Mouse (Mus musculus): ENCODE data around the gene Tecpr2. TPM values are rescaled to one million over a fixed set of nuclear protein-coding genes. Genes with fewer than 3 reads are reported as not detected.

Tecpr2 gene
- total and polyA plus RNA-seq, 3 experiments, result 5.8 to 5.9 TPM; not detected in 1

DNA sequence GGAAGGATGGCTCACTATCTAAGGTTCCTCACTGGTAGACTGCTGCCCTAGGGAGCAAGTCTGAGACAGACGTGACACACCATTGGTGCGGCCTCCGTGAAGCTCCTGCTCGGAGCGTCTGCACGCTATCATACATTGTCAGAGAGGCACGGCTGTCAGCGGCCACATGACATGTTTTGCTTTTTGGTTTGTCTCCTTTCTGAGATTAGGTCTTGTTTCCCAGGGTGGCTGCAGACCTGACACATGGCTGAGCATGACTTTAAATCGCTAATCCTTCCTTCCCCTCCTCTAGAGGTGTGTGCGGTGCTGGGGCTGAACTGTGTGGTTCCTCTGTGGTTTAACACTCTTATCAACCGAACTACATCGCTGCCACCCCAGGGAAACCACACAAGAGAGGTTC lies 37.6 kb upstream of the Tecpr2 start:
- Histone ChIP-seq H3K27ac (ENCODE audit: control insufficient read depth, low read depth, low read length) (peak overlapping the region; percentile 57), H3K4me3 (ENCODE audit: control insufficient read depth in 1 of 2, insufficient read depth in 1 of 2, low read depth in 2 of 2, low read length in 2 of 2) (peak overlapping the region; percentile 81 to 92), H3K79me2 (ENCODE audit: control insufficient read depth, insufficient read depth, low read length, poor library complexity) (peaks cover 6% of the 10 kb centered on the region; the same call in 1 of the 2 replicates), H3K9ac (ENCODE audit: control insufficient read depth, low read depth, low read length, poor library complexity, severe bottlenecking) (peak overlapping the region; percentile 94), H3K36me3 (ENCODE audit: control insufficient read depth in 1 of 2, insufficient read depth in 2 of 2, low read length in 2 of 2) (peaks cover 0 to 8% of the 10 kb centered on the region in 2 experiments; a peak in 1 of 4 replicates), H3K4me1 (ENCODE audit: control insufficient read depth in 1 of 2, insufficient read depth in 2 of 2, low read length in 2 of 2) (peaks cover 4 to 30% of the 10 kb centered on the region in 2 experiments; a peak in 3 of 4 replicates), H3K9me3 (replicated peaks; ENCODE audit: insufficient read depth, low read length) (no peaks in the 10 kb centered on the region), H3K27me3 (ENCODE audit: control insufficient read depth in 1 of 2, insufficient read depth in 2 of 2, low read length in 2 of 2) (no peaks in the 10 kb centered on the region)
- DNase-seq (ENCODE audit: low read depth, low spot score), result peak; percentile 86
- no peak for TF ChIP-seq NELFE (IDR thresholded peaks at IDR 0.05; ENCODE audit: low read depth, low read length)
- TF ChIP-seq CHD1 (IDR thresholded peaks at IDR 0.05; ENCODE audit: low read depth, low read length), result no peak
- TF ChIP-seq USF2 (IDR thresholded peaks at IDR 0.05; ENCODE audit: borderline replicate concordance in 1 of 2, insufficient read depth in 1 of 2, low read depth in 1 of 2, low read length in 2 of 2), result no peak
- TF ChIP-seq KAT2A (conservative IDR thresholded peaks at IDR 0.05; ENCODE audit: low read depth, low read length), result no peak
- TF ChIP-seq ETS1 (IDR thresholded peaks at IDR 0.05; ENCODE audit: low read depth, low read length), result peak; percentile 56; the same call in 1 of the 2 replicates
- no peak for TF ChIP-seq ZC3H11A (IDR thresholded peaks at IDR 0.05; ENCODE audit: low read depth, low read length)
- TF ChIP-seq ZNF384 (IDR thresholded peaks at IDR 0.05; ENCODE audit: low read depth, low read length), result no peak
- TF ChIP-seq GATA1 (IDR thresholded peaks at IDR 0.05; ENCODE audit: low read depth, low read length), result 0 out of 2 replicates have a peak, but pooled peaks have one; percentile 13
- TF ChIP-seq ZMIZ1 (IDR thresholded peaks at IDR 0.05; ENCODE audit: low read depth, low read length), result no peak
- no peak for TF ChIP-seq MEF2A (IDR thresholded peaks at IDR 0.05; ENCODE audit: extremely low read depth, insufficient replicate concordance, low read depth, low read length, poor library complexity, severe bottlenecking)
- peak; percentile 45; the same call in 1 of the 2 replicates for TF ChIP-seq TCF12 (IDR thresholded peaks at IDR 0.05; ENCODE audit: low read depth, low read length)
- no peak for TF ChIP-seq NRF1 (IDR thresholded peaks at IDR 0.05; ENCODE audit: insufficient read depth, low read depth, low read length, poor library complexity, severe bottlenecking)
- peak; percentile 59; the same call in 1 of the 2 replicates for TF ChIP-seq MYC (IDR thresholded peaks at IDR 0.05; ENCODE audit: low read depth, low read length)
- TF ChIP-seq GABPA (IDR thresholded peaks at IDR 0.05; ENCODE audit: low read depth, low read length), result no peak
- peak; percentile 96 for TF ChIP-seq MXI1 (IDR thresholded peaks at IDR 0.05; ENCODE audit: low read depth, low read length)
- TF ChIP-seq UBTF (IDR thresholded peaks at IDR 0.05; ENCODE audit: borderline replicate concordance, insufficient read depth, low read depth, low read length), result 0 out of 2 replicates have a peak, but pooled peaks have one; percentile 70
- no peak for TF ChIP-seq POLR2AphosphoS2 (IDR thresholded peaks at IDR 0.05; ENCODE audit: low read length)
- TF ChIP-seq EP300 (IDR thresholded peaks at IDR 0.05; ENCODE audit: low read depth in 1 of 2, low read length in 2 of 2), result peak; percentile 14 to 36; a peak in 2 of 4 replicates
- no peak for TF ChIP-seq MYB (IDR thresholded peaks at IDR 0.05; ENCODE audit: low read depth, low read length)
- TF ChIP-seq POLR2A (IDR thresholded peaks at IDR 0.05; ENCODE audit: control insufficient read depth in 1 of 2, insufficient read depth in 1 of 2, low read depth in 1 of 2, low read length in 2 of 2, poor library complexity in 1 of 2), result 0 out of 4 replicates have a peak, but pooled peaks of 1 of the 2 experiments have one; percentile 23
- peak; percentile 52 for TF ChIP-seq TAL1 (IDR thresholded peaks at IDR 0.05; ENCODE audit: low read length)
- TF ChIP-seq POLR2AphosphoS5 (IDR thresholded peaks at IDR 0.05; ENCODE audit: borderline replicate concordance, low read depth, low read length), result no peak
- TF ChIP-seq JUND (IDR thresholded peaks at IDR 0.05; ENCODE audit: low read depth, low read length), result no peak
- TF ChIP-seq USF1 (IDR thresholded peaks at IDR 0.05; ENCODE audit: low read depth, low read length), result peak; percentile 74
- no peak for TF ChIP-seq CHD2 (IDR thresholded peaks at IDR 0.05; ENCODE audit: low read length)
- TF ChIP-seq MAZ (IDR thresholded peaks at IDR 0.05; ENCODE audit: low read depth, low read length), result no peak
- peak; percentile 63 for TF ChIP-seq RCOR1 (IDR thresholded peaks at IDR 0.05; ENCODE audit: low read depth, low read length)
- no peak for TF ChIP-seq BHLHE40 (IDR thresholded peaks at IDR 0.05; ENCODE audit: borderline replicate concordance, low read depth, low read length)
- no peak for TF ChIP-seq E2F4 (IDR thresholded peaks at IDR 0.05; ENCODE audit: borderline replicate concordance, low read depth, low read length)
- TF ChIP-seq HCFC1 (IDR thresholded peaks at IDR 0.05; ENCODE audit: low read depth, low read length), result peak; percentile 39; the same call in 1 of the 2 replicates
- TF ChIP-seq RAD21 (IDR thresholded peaks at IDR 0.05; ENCODE audit: low read depth, low read length), result no peak
- no peak for TF ChIP-seq MAFK (IDR thresholded peaks at IDR 0.05; ENCODE audit: borderline replicate concordance, low read depth, low read length)
- no peak for TF ChIP-seq SMC3 (IDR thresholded peaks at IDR 0.05; ENCODE audit: low read depth, low read length)
- peak; percentile 78 for TF ChIP-seq MAX (IDR thresholded peaks at IDR 0.05; ENCODE audit: low read length)
- TF ChIP-seq CTCF (IDR thresholded peaks at IDR 0.05 in 2 of 3, conservative IDR thresholded peaks at IDR 0.05 in 1 of 3; ENCODE audit: control insufficient read depth in 1 of 3, insufficient read depth in 1 of 3, low read depth in 2 of 3, low read length in 3 of 3, poor library complexity in 1 of 3, severe bottlenecking in 1 of 3), result no peak
- peak; percentile 44; the same call in 1 of the 2 replicates for TF ChIP-seq TBP (IDR thresholded peaks at IDR 0.05; ENCODE audit: low read depth, low read length)
- peak; percentile 88 for TF ChIP-seq SIN3A (IDR thresholded peaks at IDR 0.05; ENCODE audit: low read length)

All from MEL (cell line).